Mouse (Mus musculus): ENCODE data around the gene Nkpd1. TPM values are rescaled to one million over a fixed set of nuclear protein-coding genes. Genes with fewer than 3 reads are reported as not detected.

Gene Nkpd1
- polyA plus RNA-seq, 1 experiment from 2014 or later: not detected

Other genes starting within 250 kb of the Nkpd1 start
- gene Vasp, start 246.0 kb upstream of the Nkpd1 start, polyA plus RNA-seq (2014; fragmentation: Nextera tagmentation; extraction: Ambion mirVana): 48.1 and 64.9 TPM in 2 replicates
- 0.15 TPM in 1 of 2 replicates, not detected in the other for gene Ppm1n, start 237.8 kb upstream of the Nkpd1 start, polyA plus RNA-seq (2014; fragmentation: Nextera tagmentation; extraction: Ambion mirVana)
- 11.7 and 13.9 TPM in 2 replicates for gene Rtn2, start 235.2 kb upstream of the Nkpd1 start, polyA plus RNA-seq (2014; fragmentation: Nextera tagmentation; extraction: Ambion mirVana)
- gene Fosb, start 207.8 kb upstream of the Nkpd1 start, polyA plus RNA-seq (2014; fragmentation: Nextera tagmentation; extraction: Ambion mirVana): 0.07 TPM in 1 of 2 replicates, not detected in the other
- 86.0 and 92.8 TPM in 2 replicates for gene Ercc1, start 173.1 kb upstream of the Nkpd1 start, polyA plus RNA-seq (2014; fragmentation: Nextera tagmentation; extraction: Ambion mirVana)
- gene Cd3eap, start 158.4 kb upstream of the Nkpd1 start, polyA plus RNA-seq (2014; fragmentation: Nextera tagmentation; extraction: Ambion mirVana): 20.5 and 23.9 TPM in 2 replicates
- gene Ppp1r13l, start 158.1 kb upstream of the Nkpd1 start, polyA plus RNA-seq (2014; fragmentation: Nextera tagmentation; extraction: Ambion mirVana): 9.6 and 10.0 TPM in 2 replicates
- 8.8 and 10.3 TPM in 2 replicates for gene Ercc2, start 135.8 kb upstream of the Nkpd1 start, polyA plus RNA-seq (2014; fragmentation: Nextera tagmentation; extraction: Ambion mirVana)
- 6.0 and 8.9 TPM in 2 replicates for gene Klc3, start 113.7 kb upstream of the Nkpd1 start, polyA plus RNA-seq (2014; fragmentation: Nextera tagmentation; extraction: Ambion mirVana)
- 1.7 and 3.2 TPM in 2 replicates for gene Ckm, start 113.1 kb upstream of the Nkpd1 start, polyA plus RNA-seq (2014; fragmentation: Nextera tagmentation; extraction: Ambion mirVana)
- gene Mark4, start 59.0 kb upstream of the Nkpd1 start, polyA plus RNA-seq (2014; fragmentation: Nextera tagmentation; extraction: Ambion mirVana): 8.6 and 9.7 TPM in 2 replicates
- 0.55 and 1.2 TPM in 2 replicates for gene Exoc3l2, start 54.5 kb upstream of the Nkpd1 start, polyA plus RNA-seq (2014; fragmentation: Nextera tagmentation; extraction: Ambion mirVana)
- 0.74 and 1.3 TPM in 2 replicates for gene Bloc1s3, start 9.5 kb upstream of the Nkpd1 start, polyA plus RNA-seq (2014; fragmentation: Nextera tagmentation; extraction: Ambion mirVana)
- 83.4 and 89.0 TPM in 2 replicates for gene Trappc6a, start 9.4 kb upstream of the Nkpd1 start, polyA plus RNA-seq (2014; fragmentation: Nextera tagmentation; extraction: Ambion mirVana)
- gene Ppp1r37, start 45.2 kb downstream of the Nkpd1 start, polyA plus RNA-seq (2014; fragmentation: Nextera tagmentation; extraction: Ambion mirVana): 6.3 and 7.1 TPM in 2 replicates
- gene Zfp296, start 59.4 kb downstream of the Nkpd1 start, polyA plus RNA-seq (2014; fragmentation: Nextera tagmentation; extraction: Ambion mirVana): 1.2 and 2.1 TPM in 2 replicates
- gene Gemin7, start 59.8 kb downstream of the Nkpd1 start, polyA plus RNA-seq (2014; fragmentation: Nextera tagmentation; extraction: Ambion mirVana): 163 and 180 TPM in 2 replicates
- gene Clasrp, start 86.6 kb downstream of the Nkpd1 start, polyA plus RNA-seq (2014; fragmentation: Nextera tagmentation; extraction: Ambion mirVana): 38.6 and 44.8 TPM in 2 replicates
- 8.3 and 10.4 TPM in 2 replicates for gene Relb, start 111.6 kb downstream of the Nkpd1 start, polyA plus RNA-seq (2014; fragmentation: Nextera tagmentation; extraction: Ambion mirVana)
- gene Clptm1, start 147.2 kb downstream of the Nkpd1 start, polyA plus RNA-seq (2014; fragmentation: Nextera tagmentation; extraction: Ambion mirVana): 77.9 and 86.2 TPM in 2 replicates
- gene Apoc2, start 160.1 kb downstream of the Nkpd1 start, polyA plus RNA-seq (2014; fragmentation: Nextera tagmentation; extraction: Ambion mirVana): 1.5 and 1.9 TPM in 2 replicates
- gene Gm44805, start 163.6 kb downstream of the Nkpd1 start, polyA plus RNA-seq (2014; fragmentation: Nextera tagmentation; extraction: Ambion mirVana): not detected in 2 replicates
- 0.39 TPM in 1 of 2 replicates, not detected in the other for gene Apoc4, start 163.6 kb downstream of the Nkpd1 start, polyA plus RNA-seq (2014; fragmentation: Nextera tagmentation; extraction: Ambion mirVana)
- 10.9 and 12.6 TPM in 2 replicates for gene Apoc1, start 174.8 kb downstream of the Nkpd1 start, polyA plus RNA-seq (2014; fragmentation: Nextera tagmentation; extraction: Ambion mirVana)
- gene Apoe, start 181.3 kb downstream of the Nkpd1 start, polyA plus RNA-seq (2014; fragmentation: Nextera tagmentation; extraction: Ambion mirVana): 291 and 299 TPM in 2 replicates
- gene Tomm40, start 197.6 kb downstream of the Nkpd1 start, polyA plus RNA-seq (2014; fragmentation: Nextera tagmentation; extraction: Ambion mirVana): 91.2 and 108 TPM in 2 replicates
- 106 and 113 TPM in 2 replicates for gene Nectin2, start 232.6 kb downstream of the Nkpd1 start, polyA plus RNA-seq (2014; fragmentation: Nextera tagmentation; extraction: Ambion mirVana)